Mouse (Mus musculus) ES-E14 (cell line): Measurements from ENCODE around the gene Gcsh. TPM values are rescaled to one million over a fixed set of nuclear protein-coding genes. Genes with fewer than 3 reads are reported as not detected.

Experiments
- DNase-seq: peaks from one replicate; pipeline ENCODE4 v3.0.0-alpha.2; 2013; ENCODE audit warnings: low read depth, low spot score
- H3K27ac ChIP-seq: 2 replicates; pipeline ENCODE4 v1.5.1; 2012; ENCODE audit warnings: low read depth, mild to moderate bottlenecking, low read length, moderate library complexity, mixed read lengths; ENCODE audit not compliant: poor library complexity, insufficient read depth, severe bottlenecking
- H3K36me3 ChIP-seq: 2 replicates; pipeline ENCODE4 v1.6.1; 2012; ENCODE audit warnings: mild to moderate bottlenecking, low read length, moderate library complexity, mixed read lengths; ENCODE audit not compliant: control insufficient read depth, poor library complexity, insufficient read depth, severe bottlenecking
- H3K4me1 ChIP-seq, 2 experiments: fragments of 150-350 bp in 1 of 2; sonication (generic) in 1 of 2; 2 replicates each; pipeline ENCODE4 v1.6.1; 2012; ENCODE audit warnings: low read length in 2 of 2, mild to moderate bottlenecking in 1 of 2, mixed read lengths in 1 of 2; ENCODE audit not compliant: control insufficient read depth in 2 of 2, insufficient read depth in 2 of 2, poor library complexity in 1 of 2
- H3K4me3 ChIP-seq, 2 experiments: fragments of 150-350 bp in 1 of 2; sonication (generic) in 1 of 2; 2 replicates each; pipeline ENCODE4 v1.5.1; 2012; ENCODE audit warnings: low read length in 2 of 2, low read depth in 1 of 2, mild to moderate bottlenecking in 1 of 2, mixed read lengths in 1 of 2; ENCODE audit not compliant: insufficient read depth in 1 of 2, poor library complexity in 1 of 2, severe bottlenecking in 1 of 2
- H3K9ac ChIP-seq: 2 replicates; pipeline ENCODE4 v1.6.1; 2012; ENCODE audit warnings: low read depth, mild to moderate bottlenecking, low read length, mixed read lengths; ENCODE audit not compliant: poor library complexity, insufficient read depth, severe bottlenecking
- H3K9me3 ChIP-seq: fragments of 150-350 bp; sonication (generic); 2 replicates; pipeline ENCODE4 v1.6.1; 2012; ENCODE audit warnings: low read depth, mild to moderate bottlenecking, low read length; ENCODE audit not compliant: control insufficient read depth, insufficient read depth
- CHD2 ChIP-seq: IDR thresholded peaks from 2 replicates; pipeline ENCODE4 v1.6.1; 2014; ENCODE audit warnings: mild to moderate bottlenecking, low read depth, low read length, inconsistent platforms
- HCFC1 ChIP-seq: IDR thresholded peaks from 2 replicates; pipeline ENCODE4 v1.6.1; 2012; ENCODE audit warnings: low read length, inconsistent platforms, borderline replicate concordance; ENCODE audit not compliant: insufficient read depth
- MAFK ChIP-seq: IDR thresholded peaks from 2 replicates; pipeline ENCODE4 v1.6.1; 2014; ENCODE audit warnings: mild to moderate bottlenecking, low read depth, low read length, inconsistent platforms; ENCODE audit not compliant: insufficient read depth
- ZC3H11A ChIP-seq: IDR thresholded peaks from 2 replicates; pipeline ENCODE4 v1.6.1; 2012; ENCODE audit warnings: low read depth, mild to moderate bottlenecking, inconsistent platforms, low read length, borderline replicate concordance
- ZNF384 ChIP-seq: IDR thresholded peaks from 2 replicates; pipeline ENCODE4 v1.6.1; 2012; ENCODE audit warnings: low read depth, low read length, inconsistent platforms
- in situ Hi-C, 2 experiments: fragments of 600-800 bp; cut with MboI; formaldehyde crosslinking; loops; one replicate each; pipeline ENCODE4 v1.15.1; 2025; ENCODE audit warnings: low sequenced_read_pairs in 2 of 2, inconsistent platforms in 1 of 2; ENCODE audit not compliant: unreplicated experiment in 2 of 2
- total RNA-seq: library from RNA; depleted of rRNA; stranded (reverse); fragments of 300-350 nt; gene quantifications from 2 replicates; pipeline ENCODE4 v1.2.3, GENCODE M21; 2012

Gene Gcsh
- total RNA-seq, 1 experiment = 195 TPM

DNA sequence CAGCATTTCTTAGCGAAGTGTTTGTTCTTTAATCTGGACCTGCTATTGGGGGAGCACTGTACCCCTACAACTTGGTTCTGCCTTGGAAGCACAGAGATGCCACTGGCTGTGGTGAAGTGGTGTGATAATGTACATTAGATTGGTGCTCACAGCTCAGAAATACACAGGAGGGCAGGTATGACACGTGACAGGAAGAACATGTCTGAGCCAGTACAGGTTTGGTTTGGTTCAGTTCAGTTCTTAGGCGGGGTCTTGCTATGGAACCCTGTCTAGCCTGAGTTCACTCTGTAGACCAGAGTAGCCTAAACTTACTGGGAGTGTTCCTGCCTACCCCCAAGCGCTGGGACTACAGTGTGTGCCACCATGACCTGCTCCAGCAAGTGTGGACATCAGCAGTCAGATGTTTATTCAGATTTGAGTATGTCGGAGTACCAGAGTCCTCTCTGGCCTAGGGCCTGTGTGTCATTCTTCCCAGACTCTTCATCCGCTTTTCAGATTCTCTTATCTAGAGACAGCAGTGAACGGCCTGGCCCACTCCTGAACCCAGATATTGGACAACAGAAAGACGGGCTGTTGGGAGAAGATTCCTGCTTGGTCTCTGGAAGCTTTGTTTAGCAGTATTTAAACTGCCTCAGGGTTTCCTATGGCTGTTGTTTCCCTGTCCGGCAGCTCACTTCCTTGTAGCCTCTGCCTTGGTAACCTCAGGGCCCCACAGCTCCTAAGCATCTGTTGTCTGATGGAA, 48.0 kb downstream of the Gcsh start:
- in situ Hi-C loops = no loop called here
- Histone ChIP-seq H3K36me3 (peaks cover 5% of the 10 kb centered on the region), H3K27ac (peak overlapping the region; percentile 52; the same call in 1 of the 2 replicates), H3K9ac (peak overlapping the region; percentile 8; the same call in 1 of the 2 replicates), H3K4me3 (no peak overlapping the region; a peak in 1 of 4 replicates), H3K4me1 (peaks cover 0 to 27% of the 10 kb centered on the region in 2 experiments; a peak in 3 of 4 replicates), H3K9me3 (no peaks in the 10 kb centered on the region)
- no peak for TF ChIP-seq CHD2
- no peak for TF ChIP-seq MAFK
- no peak for TF ChIP-seq ZC3H11A
- TF ChIP-seq ZNF384 = no peak
- no peak for TF ChIP-seq HCFC1
- no peak for DNase-seq

DNA sequence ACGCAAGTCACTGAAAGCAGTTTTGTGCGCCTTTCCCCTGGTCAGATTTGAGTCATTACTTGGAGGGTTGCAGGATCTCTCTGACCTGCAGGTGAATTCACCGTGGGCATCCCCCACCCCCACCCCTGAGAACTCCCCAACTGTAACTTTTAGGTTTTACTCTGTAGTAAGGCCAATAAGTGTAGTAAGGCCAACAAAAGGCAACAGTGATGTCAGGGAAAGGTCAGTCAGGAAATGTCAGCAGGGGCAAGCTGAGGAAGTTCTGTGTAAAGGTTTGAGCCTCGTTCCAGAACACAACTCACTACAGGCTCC, 49.0 kb downstream of the Gcsh start:
- no peaks in the 10 kb centered on the region for H3K9me3 ChIP-seq
- peaks cover 5% of the 10 kb centered on the region for H3K36me3 ChIP-seq
- no peak overlapping the region for H3K27ac ChIP-seq
- TF ChIP-seq ZC3H11A (no peak), MAFK (no peak)
- peaks cover 0 to 23% of the 10 kb centered on the region in 2 experiments; a peak in 3 of 4 replicates for H3K4me1 ChIP-seq
- H3K9ac ChIP-seq = peak overlapping the region; percentile 86; the same call in 1 of the 2 replicates
- in situ Hi-C loops = no loop called here
- H3K4me3 ChIP-seq = peak overlapping the region; percentile 88 to 98
- DNase-seq = no peak

DNA sequence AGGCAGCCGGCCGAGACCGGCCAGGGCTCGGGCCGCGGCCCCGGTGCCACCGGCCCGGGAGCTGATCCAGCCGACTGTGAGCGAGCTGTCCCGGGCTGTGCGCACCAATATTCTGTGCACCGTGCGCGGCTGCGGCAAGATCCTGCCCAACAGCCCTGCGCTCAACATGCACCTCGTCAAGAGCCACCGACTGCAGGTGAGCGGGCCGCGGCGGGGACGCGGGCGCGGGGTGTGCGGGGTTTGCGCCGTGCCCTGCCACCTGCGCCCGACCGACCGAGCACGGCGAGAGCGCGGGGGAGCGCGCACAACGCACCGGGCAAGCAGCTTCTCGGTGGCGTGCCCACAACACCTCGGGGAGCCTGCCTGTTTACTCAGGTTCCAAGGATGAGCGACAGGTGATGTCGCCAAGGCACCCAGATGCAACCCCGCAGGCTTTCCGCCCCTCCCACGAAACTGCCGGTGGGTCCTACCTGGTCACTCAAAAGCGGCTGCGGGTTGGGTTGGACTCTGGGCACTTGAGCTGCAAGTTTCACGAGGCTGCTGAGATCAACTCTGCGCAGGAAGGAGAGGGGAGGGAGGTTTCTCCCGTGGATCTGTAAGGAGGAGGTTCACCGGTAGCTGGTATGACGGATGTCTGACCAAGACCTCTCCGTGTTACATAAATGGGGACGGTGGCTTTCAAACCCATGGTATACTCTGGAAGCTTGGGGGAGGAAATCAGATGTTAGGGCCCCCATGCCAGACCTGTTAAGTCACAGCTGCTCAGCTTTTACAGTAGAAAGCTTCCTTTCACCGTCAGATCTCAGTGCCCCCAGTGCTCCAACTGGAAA, 49.6 kb downstream of the Gcsh start:
- H3K9ac ChIP-seq = peak overlapping the region; percentile 86
- peaks cover 0 to 23% of the 10 kb centered on the region in 2 experiments; a peak in 3 of 4 replicates for H3K4me1 ChIP-seq
- TF ChIP-seq HCFC1 = 0 out of 2 replicates have a peak, but pooled peaks have one; percentile 23
- TF ChIP-seq MAFK = no peak
- TF ChIP-seq ZNF384 = no peak
- no peak for TF ChIP-seq ZC3H11A
- no peak for TF ChIP-seq CHD2
- no peaks in the 10 kb centered on the region for H3K9me3 ChIP-seq
- no peak for DNase-seq
- in situ Hi-C loops = no loop called here
- peak overlapping the region; percentile 88 to 98 for H3K4me3 ChIP-seq
- H3K27ac ChIP-seq = no peak overlapping the region
- H3K36me3 ChIP-seq = peaks cover 5% of the 10 kb centered on the region

DNA sequence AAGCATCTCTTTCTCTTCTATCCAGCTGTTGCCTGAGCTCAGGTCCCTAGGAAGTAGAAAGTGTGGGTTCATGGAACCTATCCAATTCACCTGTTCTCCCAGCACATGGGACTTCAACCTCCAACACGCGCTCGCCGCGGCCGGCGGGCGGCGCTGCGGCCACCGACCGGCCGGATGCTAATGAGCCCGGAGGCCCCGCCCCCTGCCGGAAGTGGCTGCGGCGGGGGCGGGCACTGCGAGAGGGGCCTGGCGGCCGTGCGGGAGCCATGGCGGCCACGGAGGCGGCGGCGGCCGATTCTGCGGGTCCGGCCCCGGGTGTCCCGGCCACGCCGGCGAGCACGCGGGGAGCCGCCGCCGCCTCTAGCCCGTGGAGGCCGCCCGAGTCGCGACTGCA, 50.2 kb downstream of the Gcsh start, which contains the start of gene Atmin:
Atmin (plus strand) TSS at position 233 of the 394 bp plus-strand sequence.
- in situ Hi-C loops = no loop called here
- Histone ChIP-seq H3K4me3 (peak within 1 kb of the TSS; percentile 88 to 98), H3K9me3 (no peaks in the 10 kb centered on the region), H3K9ac (peak within 1 kb of the TSS; percentile 86), H3K36me3 (peaks cover 9% of the 10 kb centered on the region), H3K4me1 (peaks cover 0 to 23% of the 10 kb centered on the region in 2 experiments; a peak in 3 of 4 replicates), H3K27ac (no peak within 1 kb of the TSS)
- no peak for TF ChIP-seq HCFC1
- DNase-seq = peak; percentile 72
